Mouse (Mus musculus) gastrocnemius, postnatal 25 days (tissue): ENCODE data around the gene 1700069L16Rik. TPM values are rescaled to one million over a fixed set of nuclear protein-coding genes. Genes with fewer than 3 reads are reported as not detected.
A peak's percentile ranks its signal among the peaks of the same experiment; 100 is the strongest.

Experiments
- DNase-seq: peaks from one replicate; pipeline ENCODE4 v3.0.0; 2022
- total RNA-seq, 2 experiments: library from RNA; stranded (reverse); gene quantifications; 1 replicate in 1 of 2; 2 replicates in 1 of 2; pipeline ENCODE4 v1.2.3; 2021

Gene 1700069L16Rik
- total RNA-seq, 2 experiments from 2014 or later = not detected

DNA sequence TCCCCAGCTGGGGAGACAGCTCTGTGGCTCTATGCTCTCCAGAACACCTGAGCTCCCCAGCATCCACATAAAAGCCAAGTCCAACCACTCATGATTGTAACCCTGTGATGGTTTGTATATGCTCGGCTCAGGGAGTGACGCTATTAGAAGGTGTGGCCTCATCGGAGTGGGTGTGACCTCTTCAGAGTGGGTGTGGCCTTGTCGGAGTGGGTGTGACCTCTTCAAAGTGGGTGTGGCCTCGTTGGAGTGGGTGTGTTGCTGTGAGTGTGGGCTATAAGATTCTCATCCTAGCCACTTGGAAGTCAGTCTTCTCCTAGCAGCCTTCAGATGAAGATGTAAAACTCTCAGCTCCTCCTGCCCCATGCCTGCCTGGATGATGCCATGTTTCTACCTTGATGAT, 37.1 kb downstream of the 1700069L16Rik start:
- no peak for DNase-seq

DNA sequence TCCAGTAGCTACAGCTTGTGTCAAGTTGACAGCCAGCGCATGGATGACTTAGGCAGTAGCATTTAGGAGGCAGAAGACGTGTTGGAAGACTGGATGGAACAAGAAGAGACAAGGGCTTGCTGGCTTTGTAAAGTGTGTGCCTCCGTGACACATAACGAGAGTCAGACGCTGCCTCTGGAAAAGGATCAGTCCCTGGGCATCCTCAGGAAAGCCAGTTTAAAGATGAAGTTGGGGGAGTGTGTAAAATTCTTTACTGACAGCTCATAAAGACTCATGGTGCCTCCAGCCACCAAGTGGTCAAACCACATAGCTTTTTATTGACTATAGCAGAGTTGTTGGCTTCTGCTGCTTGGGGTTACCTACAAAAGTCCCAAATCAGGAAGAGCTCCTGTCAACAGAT, 39.1 kb downstream of the 1700069L16Rik start:
- no peak for DNase-seq

DNA sequence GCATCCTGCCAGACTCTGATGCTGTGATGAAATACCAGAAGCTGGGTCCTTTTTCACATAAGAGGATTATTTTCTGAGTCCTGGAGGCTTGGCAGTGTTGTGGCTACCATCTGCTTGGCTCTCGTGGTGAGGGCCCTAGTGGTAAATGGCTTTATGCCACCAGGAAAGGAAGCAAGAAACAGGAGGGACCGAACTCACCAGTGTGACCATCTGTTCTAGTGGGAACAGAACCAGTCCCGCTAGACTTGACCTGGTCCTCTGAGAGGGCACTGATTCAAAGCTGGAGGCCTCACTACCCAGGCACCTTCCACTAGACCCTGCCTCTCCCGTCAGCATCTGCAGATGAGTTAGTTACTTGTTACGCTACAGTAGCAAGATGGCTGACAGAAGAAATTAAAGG, 41.3 kb downstream of the 1700069L16Rik start:
- DNase-seq = no peak

DNA sequence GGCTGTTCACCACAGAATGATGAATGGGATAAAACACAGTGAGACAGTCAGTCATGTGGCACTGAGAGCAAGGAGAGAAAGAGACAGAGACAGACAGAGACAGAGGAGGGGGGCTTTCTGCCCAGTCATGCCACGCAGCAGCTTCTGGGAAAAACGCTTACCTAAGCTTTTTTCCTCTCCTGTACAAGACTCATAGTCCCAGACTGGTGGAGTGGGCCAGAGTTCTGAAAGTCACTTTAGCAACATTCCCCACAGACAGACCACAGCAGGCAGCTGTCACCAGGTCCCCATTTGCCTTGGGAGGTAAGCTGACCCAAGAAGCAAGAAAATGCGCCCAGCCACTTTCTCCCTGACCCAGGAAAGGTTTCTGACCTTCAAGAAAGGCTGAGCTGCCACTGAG, 42.1 kb downstream of the 1700069L16Rik start:
- no peak for DNase-seq

DNA sequence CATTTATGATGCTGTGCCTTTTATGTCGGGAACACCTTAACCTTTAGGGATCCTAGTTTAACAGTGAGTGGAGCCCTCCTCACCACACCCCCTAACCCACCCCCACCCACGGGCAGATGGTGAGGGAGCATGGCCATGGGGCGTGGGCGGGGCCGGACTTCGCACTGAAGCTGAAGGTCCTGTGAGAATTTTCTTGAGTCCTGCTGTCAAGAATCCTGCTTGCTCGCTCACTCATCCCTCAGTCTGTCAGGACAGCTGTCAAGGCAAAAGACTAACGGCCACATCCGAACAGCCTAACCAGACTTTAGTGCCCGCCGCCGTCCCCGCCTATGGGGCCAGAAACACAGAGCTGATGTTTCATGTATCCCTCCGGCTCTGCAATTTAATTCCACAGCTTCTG, 43.4 kb downstream of the 1700069L16Rik start:
- DNase-seq = no peak

DNA sequence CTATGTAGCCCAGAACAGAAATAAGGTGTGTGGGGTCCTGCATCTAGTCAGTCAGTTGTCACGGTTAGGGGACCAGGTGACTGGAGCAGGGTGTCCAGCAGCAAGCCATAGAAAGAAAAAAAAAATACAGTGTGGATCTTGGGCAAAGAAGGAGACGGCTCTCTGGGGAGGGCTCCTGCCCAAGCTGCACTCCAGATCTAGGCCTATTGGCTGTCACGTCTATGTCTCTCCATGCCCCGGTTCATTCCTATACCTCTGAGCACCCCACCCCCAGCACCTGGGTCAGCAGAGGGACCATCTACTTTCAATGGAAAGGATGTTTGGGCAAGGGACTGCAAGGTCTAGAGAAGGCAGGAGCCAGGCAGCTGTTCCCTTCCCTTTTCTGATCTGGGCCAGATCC, 45.1 kb downstream of the 1700069L16Rik start:
- no peak for DNase-seq

DNA sequence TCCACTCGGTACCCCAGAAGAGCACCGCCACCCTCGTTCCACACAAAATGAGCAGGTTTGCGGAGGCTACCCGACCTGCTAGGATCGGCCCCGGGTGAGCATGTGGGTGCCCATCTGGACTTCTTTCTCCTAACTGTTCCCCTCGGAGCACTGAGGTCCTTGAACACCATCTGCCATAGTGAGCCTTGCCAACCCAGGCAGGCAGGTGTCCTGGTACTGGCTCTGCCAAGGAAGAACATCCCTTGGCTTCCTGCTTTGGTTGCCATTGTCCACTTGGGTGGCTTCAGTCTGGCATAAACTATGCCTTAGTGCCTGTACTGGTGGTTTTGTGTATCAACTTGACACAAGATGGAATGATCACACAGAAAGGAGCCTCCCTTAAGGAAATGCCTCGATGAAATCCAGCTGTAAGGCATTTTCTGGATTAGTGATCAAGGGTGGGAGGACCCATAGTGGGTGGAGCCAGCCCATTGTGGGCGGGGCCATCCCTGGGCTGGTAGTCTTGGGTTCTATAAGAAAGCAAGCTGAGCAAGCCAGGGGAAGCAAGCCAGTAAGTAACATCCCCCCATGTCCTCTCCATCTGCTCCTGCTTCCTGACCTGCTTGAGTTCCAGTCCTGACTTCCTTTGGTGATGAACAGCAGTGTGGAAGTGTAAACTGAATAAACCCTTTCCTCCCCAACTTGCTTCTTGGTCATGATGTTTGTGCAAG, 45.7 kb downstream of the 1700069L16Rik start:
- DNase-seq = no peak

DNA sequence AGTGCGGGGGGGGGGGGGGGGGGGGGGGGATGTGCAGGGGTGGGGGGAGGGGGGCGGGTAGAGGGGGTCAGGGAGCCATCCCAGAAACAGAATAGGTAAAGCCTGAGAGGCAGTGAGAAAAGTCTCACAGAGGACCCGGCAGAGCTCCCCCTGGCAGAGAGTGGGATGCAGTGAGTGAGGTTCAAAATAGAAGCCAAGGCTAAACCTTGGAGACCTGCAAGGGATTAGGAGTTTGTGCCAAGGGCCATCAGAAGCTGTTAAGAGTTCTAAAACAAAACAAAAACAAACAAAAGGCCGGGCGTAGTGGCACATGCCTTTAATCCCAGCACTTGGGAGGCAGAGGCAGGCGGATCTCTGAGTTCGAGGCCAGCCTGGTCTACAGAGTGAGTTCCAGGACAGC, 47.0 kb downstream of the 1700069L16Rik start:
- no peak for DNase-seq

DNA sequence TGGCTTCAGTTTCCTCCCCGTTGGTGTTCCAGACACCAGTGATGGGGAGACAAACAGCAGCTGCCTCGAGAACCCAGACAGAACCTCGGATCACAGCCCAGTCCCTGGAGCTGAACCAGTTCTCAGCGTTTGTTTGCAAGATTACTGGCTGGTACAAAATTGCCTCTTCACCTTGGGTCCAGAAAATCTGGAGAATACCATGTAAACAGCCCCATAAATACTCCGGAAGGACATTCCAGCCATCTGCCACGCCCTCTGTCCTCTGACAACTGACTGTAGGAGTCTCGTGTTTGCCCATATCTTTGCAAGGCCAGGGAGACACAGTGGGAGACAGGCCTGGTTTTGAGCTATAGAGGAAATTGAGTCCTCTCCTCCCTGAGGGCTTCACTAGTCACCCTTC, 49.7 kb downstream of the 1700069L16Rik start:
- DNase-seq = no peak

DNA sequence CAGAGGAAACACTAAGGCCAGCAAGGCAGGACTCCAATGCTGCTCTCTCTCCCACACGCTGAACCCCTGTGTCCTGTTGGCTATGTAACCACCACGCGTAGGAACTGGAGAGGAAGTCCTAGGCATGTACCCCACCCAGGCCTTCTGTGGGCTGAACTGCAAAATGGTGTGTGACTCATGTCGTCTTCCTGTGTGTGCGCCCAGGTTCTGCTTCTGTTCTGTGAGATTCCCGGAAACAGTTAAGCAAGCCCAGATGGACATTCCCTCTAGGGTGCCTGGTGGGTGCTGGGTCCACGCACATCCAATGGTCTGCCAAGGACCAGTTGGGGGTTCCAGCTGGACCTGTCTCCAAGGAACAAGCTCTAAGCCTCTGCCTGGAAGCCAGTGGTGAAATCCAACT, 52.1 kb downstream of the 1700069L16Rik start:
- peak; percentile 79 for DNase-seq

DNA sequence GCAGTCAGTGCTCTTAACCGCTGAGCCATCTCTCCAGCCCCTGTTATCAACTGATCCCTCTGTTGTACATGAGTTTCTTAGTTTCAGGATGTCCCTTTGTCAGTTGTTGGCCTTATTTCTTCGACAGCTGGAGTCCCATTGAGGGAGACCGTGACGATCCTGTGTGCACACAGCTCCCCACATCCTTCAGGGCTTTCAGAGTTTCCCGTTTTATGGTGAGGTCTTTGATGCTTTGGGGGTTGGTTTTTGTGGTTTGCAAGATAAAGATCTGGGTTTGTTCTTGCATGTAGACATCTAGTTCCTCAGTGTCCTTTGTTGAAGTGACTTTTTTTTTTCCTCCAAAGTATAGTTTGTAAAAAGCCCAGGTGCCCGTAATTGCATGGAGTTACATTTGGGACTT, 54.0 kb downstream of the 1700069L16Rik start:
- DNase-seq = no peak

DNA sequence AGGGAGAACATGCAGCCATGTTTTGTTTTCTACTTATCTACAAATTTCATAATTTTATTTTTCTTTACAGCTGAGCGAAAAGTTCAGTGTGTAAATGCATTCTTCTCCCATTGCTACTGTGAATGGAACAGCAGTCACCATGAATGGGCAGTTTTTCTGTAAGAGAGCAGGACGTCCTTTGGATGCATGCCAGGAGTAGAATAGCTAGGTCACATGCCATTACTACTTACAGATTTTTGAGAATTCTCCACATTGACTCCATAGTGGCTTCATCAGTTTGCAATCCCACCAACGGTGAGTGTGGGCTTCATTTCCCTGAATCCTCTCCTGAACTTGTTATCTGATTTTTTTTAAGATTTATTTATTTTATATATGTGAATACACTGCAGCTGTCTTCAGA, 54.5 kb downstream of the 1700069L16Rik start:
- no peak for DNase-seq

DNA sequence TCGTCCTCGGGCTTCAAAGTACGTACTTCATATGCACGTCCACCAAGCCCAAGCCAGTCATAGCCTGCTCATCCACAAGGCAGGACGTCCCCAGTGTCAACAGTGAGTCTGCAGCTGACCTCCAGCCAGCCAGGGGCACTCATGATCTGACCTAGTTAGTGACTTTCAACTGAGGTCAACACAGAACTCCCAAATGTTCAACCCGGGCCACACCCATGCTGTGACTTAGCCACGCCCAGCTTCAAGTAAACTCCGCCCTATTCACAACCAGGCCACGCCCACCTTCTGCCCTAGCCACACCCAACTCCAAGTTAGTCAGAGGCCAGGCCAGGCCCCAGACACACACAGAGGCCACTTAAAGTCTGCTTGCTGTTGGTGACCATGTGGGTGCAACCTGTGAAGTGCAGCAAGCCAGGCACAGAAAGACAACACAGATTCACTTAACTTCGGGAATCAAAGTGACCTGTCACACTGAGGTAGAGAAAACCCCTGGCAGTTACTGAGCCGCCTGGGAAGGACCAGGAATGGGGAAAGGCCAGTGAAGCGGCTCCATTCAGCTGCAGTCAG, 59.9 kb downstream of the 1700069L16Rik start:
- no peak for DNase-seq

DNA sequence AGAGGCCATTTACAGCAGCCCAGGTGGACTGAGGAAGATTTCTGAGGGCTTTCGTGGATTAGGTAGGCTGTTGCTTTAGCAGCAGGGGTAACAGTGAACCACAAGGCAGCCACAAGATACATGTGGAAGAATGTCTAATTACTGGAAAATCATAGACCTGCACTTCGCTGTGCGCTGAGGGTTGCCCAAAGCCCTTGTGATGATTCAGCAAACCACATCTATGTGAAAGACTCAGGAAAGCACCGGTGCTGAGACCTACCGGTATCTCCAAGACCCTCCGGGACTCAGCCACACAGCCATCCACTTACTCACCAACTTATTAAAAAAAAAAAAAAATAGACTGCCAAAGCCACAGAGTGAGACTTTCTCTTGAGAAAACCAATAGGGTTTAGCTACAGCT, 60.4 kb downstream of the 1700069L16Rik start:
- no peak for DNase-seq

DNA sequence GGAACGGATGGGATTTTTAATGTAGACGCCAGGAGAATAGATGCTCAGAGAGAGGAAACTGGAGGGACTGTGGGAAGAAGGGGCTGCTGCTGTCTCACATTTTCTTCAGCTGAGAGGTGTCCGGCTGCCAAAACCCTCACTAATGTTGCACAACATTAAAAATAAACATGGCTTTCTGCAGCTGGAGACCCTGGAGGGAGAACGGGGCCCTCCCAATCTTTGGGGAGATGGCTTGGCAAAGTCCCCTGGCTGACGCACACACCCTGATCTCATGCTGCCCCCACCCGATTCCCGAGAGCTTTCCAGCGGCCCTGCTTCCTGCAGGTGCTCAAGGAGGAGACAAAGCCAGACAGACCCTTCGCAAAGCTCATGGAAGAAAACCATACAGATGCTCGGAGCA, 63.7 kb downstream of the 1700069L16Rik start:
- peak; percentile 86 for DNase-seq

DNA sequence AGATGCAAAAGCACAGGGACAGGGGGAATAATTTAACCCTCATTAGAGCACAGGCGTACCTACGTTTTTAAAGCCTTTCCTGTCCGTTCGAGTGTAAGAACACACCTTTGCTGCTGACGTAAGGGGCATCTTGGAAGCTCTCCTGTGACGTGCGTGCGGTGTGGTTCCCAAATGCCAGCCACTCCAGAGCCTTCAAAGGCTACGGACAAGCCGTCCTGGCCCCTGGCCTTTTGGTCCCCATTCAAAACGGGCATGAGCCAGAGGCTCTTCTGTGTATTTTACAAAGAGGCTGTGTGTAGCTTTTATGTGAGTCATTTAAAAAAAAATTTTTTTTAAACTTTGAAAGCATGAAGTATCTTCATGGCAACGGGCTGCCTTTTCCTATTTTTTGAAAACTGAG, 69.8 kb downstream of the 1700069L16Rik start:
- DNase-seq = no peak

DNA sequence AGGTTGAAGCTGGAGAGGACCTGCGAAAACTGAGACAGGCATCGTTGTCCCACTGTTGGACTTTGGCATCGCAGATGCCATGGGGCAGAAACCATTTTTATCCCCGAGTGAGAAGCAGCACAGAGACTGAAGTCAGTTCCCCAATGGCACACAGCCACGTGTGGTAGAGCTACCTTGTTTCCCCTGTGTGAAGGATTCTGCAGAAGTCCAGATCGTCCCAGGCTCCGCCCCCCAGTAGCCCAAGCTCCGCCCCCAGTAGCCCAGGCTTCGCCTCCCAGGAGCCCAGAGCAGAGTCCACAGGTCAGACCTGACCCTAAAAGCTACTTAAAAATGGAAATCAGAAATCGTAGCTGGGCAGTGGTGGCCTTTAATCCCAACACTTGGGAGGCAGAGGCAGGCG, 70.4 kb downstream of the 1700069L16Rik start:
- DNase-seq = no peak

DNA sequence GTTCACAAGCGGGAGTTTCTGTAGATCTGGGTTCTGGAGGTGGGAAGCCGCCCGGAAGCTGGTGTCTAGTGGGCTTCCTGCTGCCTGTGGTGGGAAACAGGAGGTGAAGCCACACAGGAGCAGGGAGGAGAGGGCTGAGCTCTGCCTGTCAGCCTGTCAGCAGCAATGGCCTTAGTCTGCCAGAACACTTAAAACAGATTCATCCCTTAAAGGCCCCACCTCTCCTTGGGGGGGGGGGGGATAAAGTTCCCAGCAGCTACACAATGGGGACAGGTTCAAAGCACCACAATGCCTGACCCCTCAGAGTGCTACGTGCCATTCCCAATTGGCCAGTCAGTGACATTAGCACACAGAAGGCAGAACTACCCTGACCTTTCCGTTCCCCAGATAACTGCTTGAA, 72.4 kb downstream of the 1700069L16Rik start:
- DNase-seq = no peak

DNA sequence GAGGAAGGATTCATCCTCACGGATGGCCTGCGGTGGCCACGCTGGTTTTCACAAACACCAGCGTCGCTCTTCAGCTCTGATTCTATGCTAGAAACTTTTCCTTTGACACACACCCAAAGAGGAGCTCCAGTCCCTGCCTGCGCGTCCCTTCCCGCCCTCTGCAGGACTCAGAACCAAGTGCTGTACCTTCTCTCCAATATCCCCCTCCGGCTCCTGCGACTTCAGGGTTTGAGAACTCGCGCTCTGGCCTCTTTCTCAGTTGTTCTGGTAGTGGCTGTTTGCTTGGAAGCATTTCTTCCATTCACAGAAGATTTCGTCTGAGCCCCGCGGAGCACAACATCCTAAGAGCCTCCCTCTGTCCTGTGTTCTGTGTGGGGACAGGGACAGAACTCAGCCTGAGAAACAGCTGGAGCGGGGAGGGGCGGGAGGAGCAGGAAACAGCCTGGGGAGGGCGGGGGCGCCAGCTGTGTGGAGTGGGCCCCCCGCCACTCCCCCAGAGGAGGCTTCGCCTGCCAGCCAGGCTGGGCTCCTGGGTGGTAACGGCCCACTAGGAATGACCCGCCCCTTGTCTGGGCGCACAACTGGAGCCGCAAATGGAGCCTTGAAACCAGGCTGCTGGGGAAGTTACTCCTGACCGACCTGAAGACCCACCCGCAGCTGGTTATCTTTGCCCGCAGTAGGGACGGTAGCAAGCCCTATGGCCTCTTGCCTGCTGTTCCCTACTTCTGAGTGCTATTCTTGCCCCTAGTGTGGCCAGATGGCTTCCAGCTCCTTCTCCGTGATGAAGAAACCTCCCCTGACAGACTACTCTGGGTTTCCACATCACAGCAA, 74.3 kb downstream of the 1700069L16Rik start, which contains the start of gene Cmklr1:
Gene Cmklr1, minus strand, starts transcription at position 392 of the 831 bp plus-strand sequence.
- DNase-seq = peak; percentile 84

DNA sequence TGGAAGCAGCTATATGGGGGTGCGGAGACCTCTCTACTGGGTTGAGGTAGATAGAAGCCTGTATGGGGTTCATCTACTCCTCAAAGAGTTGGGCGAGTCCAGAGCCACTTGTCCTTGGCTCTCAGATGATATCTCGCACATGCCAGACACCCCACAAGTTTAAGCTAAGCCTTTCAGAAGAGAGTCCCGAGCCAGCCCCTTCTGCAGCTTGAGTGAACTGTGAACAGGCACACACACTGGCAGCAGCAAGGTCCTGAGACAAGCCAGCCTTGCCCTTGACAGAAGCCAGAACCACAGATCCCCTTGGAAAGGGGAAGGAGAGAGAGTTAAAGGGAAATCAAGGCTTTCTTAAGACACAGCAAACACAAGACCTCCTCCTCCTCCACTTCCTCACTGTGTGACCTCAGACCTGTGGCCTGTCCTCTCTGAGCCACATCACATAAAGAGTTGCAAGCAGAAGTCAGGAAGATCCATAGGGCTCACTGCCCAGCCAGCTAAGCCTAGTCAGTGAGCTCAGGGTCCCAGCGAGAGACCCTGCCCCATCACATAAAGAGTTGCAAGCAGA, 75.8 kb downstream of the 1700069L16Rik start:
- peak; percentile 9 for DNase-seq

DNA sequence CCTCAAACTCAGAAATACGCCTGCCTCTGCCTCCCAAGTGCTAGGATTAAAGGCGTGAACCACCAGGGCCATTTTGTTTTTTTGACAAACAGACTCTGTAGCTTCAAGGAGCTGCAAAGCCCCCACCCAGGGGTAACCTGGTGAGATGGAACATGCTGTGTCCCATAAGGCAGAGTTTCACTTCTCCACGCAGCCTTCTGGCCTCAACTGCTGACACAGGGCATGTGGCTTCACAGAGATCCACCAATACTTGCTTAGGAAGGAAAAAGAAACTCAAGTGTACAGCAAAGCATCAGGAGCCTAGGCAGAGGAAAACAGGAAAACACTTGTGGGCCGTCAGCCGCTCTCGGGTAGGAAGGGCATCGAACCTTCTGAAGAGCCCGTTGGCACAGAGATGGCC, 77.4 kb downstream of the 1700069L16Rik start:
- DNase-seq = peak; percentile 9

DNA sequence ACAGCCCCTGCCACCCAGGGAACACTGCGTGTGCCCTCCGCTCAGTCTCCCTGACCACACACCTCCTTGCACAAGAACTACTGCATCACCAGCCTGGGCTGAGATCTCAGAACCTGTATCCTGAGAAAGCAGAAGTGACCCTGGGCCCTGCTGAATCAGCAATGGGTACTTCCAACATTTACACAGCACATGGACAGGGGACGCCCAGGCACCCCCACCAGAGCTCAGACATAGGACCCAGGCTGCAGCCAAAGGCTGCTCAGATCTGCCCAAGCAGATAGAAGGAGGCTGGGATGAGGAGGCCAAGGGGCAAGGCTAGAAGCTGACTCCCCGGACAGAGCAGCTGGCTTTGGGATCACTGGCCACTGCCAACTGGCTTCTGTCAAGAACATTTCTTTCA, 80.1 kb downstream of the 1700069L16Rik start:
- peak; percentile 73 for DNase-seq
